Mouse (Mus musculus) neural tube, embryonic 12.5 days (tissue): ENCODE measurements around the gene Gm45717. TPM values are rescaled to one million over a fixed set of nuclear protein-coding genes. Genes with fewer than 3 reads are reported as not detected.

Experiments
- ATAC-seq: fragments of 200-750 bp; cut with Nextera tagmentation; 2 replicates; pipeline ENCODE4 v1.8.0; 2017; ENCODE audit warnings: low read depth, mild to moderate bottlenecking, moderate TSS enrichment, moderate library complexity; ENCODE audit not compliant: low FRiP score
- H3K27ac ChIP-seq: fragments of 300-500 bp; sonication (generic); 2 replicates; pipeline ENCODE4 v1.5.1; 2016
- H3K27me3 ChIP-seq: fragments of 300-500 bp; sonication (generic); replicated peaks from 2 replicates; pipeline ENCODE4 v1.6.1; 2016; ENCODE audit warnings: mild to moderate bottlenecking
- H3K36me3 ChIP-seq: fragments of 300-500 bp; sonication (generic); 2 replicates; pipeline ENCODE4 v1.6.1; 2016; ENCODE audit warnings: mild to moderate bottlenecking
- H3K4me1 ChIP-seq: fragments of 300-500 bp; sonication (generic); 2 replicates; pipeline ENCODE4 v1.6.1; 2016
- H3K4me2 ChIP-seq: fragments of 300-500 bp; sonication (generic); replicated peaks from 2 replicates; pipeline ENCODE4 v1.6.1; 2016; ENCODE audit warnings: mild to moderate bottlenecking
- H3K4me3 ChIP-seq: fragments of 300-500 bp; sonication (generic); 2 replicates; pipeline ENCODE4 v1.5.1; 2016
- H3K9ac ChIP-seq: fragments of 300-500 bp; sonication (generic); 2 replicates; pipeline ENCODE4 v1.6.1; 2016; ENCODE audit warnings: mild to moderate bottlenecking
- H3K9me3 ChIP-seq: fragments of 300-500 bp; sonication (generic); 2 replicates; pipeline ENCODE4 v1.6.1; 2016; ENCODE audit warnings: mild to moderate bottlenecking
- WGBS: fragments of 180-500 bp; shearing (Covaris S2); methylation state at CpG from one replicate; pipeline ENCODE4 v1.1.7; 2016; 5-methylcytosine and 5-hydroxymethylcytosine counted together
- polyA plus RNA-seq: library from polyadenylated mRNA; unstranded; fragments of >200 nt; fragmentation: Nextera tagmentation; extraction: Ambion mirVana; gene quantifications from 2 replicates; pipeline ENCODE4 v1.2.1, GENCODE M21; 2016

Gene Gm45717
- polyA plus RNA-seq, 1 experiment from 2014 or later = not detected

- Histone ChIP-seq H3K9ac (no peak overlapping the region), H3K27me3 (no peaks in the 10 kb centered on the region), H3K4me1 (peaks cover 4% of the 10 kb centered on the region; the same call in 1 of the 2 replicates), H3K9me3 (no peaks in the 10 kb centered on the region), H3K4me3 (no peak overlapping the region), H3K36me3 (no peaks in the 10 kb centered on the region), H3K27ac (no peak overlapping the region), H3K4me2 (peak overlapping the region; percentile 69)
- ATAC-seq = no peak
- 52% methylated on average over 7 of the region's 7 CpGs for WGBS
Measured at GRCm38 (mm10) chr7:140908181-140908580, 47.6 kb downstream of the Gm45717 start.

DNA sequence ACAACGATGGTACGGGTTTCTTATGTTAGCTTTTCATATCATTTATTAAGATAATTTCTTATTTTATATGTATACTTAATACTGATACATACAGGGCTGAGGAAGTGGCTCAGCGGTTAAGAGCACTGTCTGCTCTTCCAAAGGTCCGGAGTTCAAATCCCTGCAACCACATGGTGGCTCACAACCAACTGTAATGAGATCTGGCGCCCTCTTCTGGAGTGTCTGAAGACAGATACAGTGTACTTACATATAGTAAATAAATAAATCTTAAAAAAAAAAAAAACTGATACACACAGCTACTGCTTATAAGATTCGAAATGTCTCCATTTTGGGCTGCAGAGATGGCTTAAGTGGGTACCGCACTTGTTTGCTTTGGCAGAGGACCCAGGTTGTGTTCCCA, 48.0 kb downstream of the Gm45717 start:
- Histone ChIP-seq H3K27me3 (no peaks in the 10 kb centered on the region), H3K36me3 (no peaks in the 10 kb centered on the region), H3K4me2 (no peak overlapping the region), H3K4me1 (peaks cover 4% of the 10 kb centered on the region; the same call in 1 of the 2 replicates), H3K27ac (no peak overlapping the region), H3K4me3 (no peak overlapping the region), H3K9ac (no peak overlapping the region), H3K9me3 (no peaks in the 10 kb centered on the region)
- 86% methylated on average over 7 of the region's 7 CpGs for WGBS
- no peak for ATAC-seq

DNA sequence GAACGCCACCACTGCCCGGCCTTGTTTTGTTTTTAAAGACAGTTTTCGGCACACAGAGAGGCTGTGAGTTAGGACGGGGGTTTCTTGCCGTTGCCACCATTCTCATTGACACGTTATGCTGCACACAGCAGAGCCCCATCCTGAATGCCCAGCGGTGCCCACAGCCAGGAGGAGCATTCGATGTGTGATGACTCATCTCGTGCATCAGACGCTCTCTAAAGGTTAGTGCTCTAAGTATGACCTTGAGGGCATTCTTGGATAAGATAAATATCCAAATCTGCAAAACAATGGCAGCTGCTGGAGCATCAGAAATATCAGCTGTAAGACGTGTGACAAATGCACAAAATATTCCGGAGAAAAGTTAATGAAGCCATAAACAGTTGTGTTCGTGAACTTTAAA, 48.6 kb downstream of the Gm45717 start:
- Histone ChIP-seq H3K27ac (no peak overlapping the region), H3K9me3 (no peaks in the 10 kb centered on the region), H3K4me3 (no peak overlapping the region), H3K4me1 (peaks cover 4% of the 10 kb centered on the region; the same call in 1 of the 2 replicates), H3K27me3 (no peaks in the 10 kb centered on the region), H3K36me3 (no peaks in the 10 kb centered on the region), H3K4me2 (no peak overlapping the region), H3K9ac (no peak overlapping the region)
- ATAC-seq = no peak
- WGBS = 83% methylated on average over 13 of the region's 13 CpGs

- 84% methylated on average over 2 of the region's 2 CpGs for WGBS
- no peak for ATAC-seq
- H3K36me3 ChIP-seq = no peaks in the 10 kb centered on the region
- no peak overlapping the region for H3K4me3 ChIP-seq
- no peaks in the 10 kb centered on the region for H3K9me3 ChIP-seq
- H3K27me3 ChIP-seq = no peaks in the 10 kb centered on the region
- peaks cover 4% of the 10 kb centered on the region; the same call in 1 of the 2 replicates for H3K4me1 ChIP-seq
- no peak overlapping the region for H3K9ac ChIP-seq
- H3K27ac ChIP-seq = no peak overlapping the region
- no peak overlapping the region for H3K4me2 ChIP-seq
Measured at GRCm38 (mm10) chr7:140905642-140906081, 50.1 kb downstream of the Gm45717 start.

- H3K9ac ChIP-seq = no peak overlapping the region
- H3K4me1 ChIP-seq = no peaks in the 10 kb centered on the region
- ATAC-seq = peak; percentile 67; the same call in 1 of the 2 replicates
- no peak overlapping the region for H3K4me2 ChIP-seq
- 24% methylated on average over 13 of the region's 13 CpGs for WGBS
- no peaks in the 10 kb centered on the region for H3K27me3 ChIP-seq
- no peak overlapping the region for H3K27ac ChIP-seq
- H3K36me3 ChIP-seq = peaks cover 14% of the 10 kb centered on the region
- no peaks in the 10 kb centered on the region for H3K9me3 ChIP-seq
- no peak overlapping the region for H3K4me3 ChIP-seq
Measured at GRCm38 (mm10) chr7:140903212-140903611, 52.5 kb downstream of the Gm45717 start.

DNA sequence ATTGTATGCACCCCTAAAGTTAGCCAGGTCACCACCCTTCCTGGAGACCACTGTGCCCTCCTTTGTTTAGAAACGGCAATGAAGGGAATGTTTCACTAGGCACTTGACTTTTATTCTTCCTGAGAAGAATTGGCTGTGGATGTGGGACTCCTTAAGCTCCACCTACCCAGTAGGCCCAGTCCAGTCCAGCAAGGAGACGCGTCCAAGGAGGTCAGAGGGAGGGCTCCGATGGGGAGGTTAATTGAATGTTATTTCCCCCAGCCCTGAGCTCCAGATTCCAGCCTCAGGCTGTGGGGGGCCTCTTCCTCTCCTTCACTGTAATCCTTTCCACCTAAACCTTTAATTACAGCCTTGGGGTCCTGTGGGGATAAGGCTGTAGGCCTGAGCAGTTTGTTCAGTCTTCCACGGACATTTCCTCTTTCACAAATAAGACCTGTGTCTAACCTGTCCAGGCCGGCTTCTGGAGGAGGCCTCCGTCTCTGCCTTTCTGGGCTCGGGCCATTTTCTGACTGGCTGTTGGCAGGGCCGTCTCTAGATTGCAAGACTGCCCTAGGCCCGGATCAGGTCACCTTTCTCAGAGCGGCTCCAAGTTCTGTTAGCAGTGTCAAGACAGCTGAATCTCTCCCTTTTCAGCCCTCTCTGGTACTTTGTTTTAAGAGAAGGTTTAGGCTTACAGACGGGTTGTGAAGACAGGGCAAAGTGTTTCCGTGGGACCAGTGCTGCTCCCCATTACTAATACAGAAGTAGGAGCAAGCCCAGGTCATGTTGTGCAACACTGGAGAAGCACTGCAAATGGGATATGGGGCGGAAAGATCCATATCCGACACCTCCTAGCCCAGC, 53.5 kb downstream of the Gm45717 start:
- no peaks in the 10 kb centered on the region for H3K4me1 ChIP-seq
- WGBS = 80% methylated on average over 15 of the region's 15 CpGs
- no peak overlapping the region for H3K4me2 ChIP-seq
- no peaks in the 10 kb centered on the region for H3K9me3 ChIP-seq
- H3K36me3 ChIP-seq = peaks cover 23% of the 10 kb centered on the region
- no peak overlapping the region for H3K9ac ChIP-seq
- no peak for ATAC-seq
- no peaks in the 10 kb centered on the region for H3K27me3 ChIP-seq
- H3K27ac ChIP-seq = no peak overlapping the region
- no peak overlapping the region for H3K4me3 ChIP-seq

DNA sequence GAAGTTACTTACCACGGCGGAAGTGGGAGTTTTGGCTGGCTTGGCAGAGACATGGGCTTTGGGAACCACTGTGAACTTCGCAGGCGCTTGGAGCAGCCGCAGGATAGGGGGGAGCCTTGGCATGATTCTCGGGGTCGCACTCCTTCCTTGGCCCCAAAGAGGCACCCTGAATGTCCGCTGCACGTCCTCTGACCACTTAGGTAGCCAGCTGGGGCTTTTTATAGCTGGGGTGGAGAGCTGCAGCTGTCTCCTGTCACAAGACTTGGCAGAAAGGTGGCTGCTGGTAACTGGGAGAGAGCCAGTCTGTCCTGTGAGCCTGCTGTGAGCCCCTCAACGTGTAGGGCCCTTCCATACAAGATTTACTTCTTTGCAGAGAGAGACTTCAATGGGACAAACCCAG, 55.5 kb downstream of the Gm45717 start, which contains the start of gene Cox8b:
Cox8b (minus strand) TSS at position 227 of the 400 bp plus-strand sequence.
- H3K9ac ChIP-seq = no peak within 1 kb of the TSS
- H3K4me3 ChIP-seq = no peak within 1 kb of the TSS
- H3K4me2 ChIP-seq = no peak within 1 kb of the TSS
- no peaks in the 10 kb centered on the region for H3K4me1 ChIP-seq
- no peaks in the 10 kb centered on the region for H3K27me3 ChIP-seq
- no peaks in the 10 kb centered on the region for H3K9me3 ChIP-seq
- no peak within 1 kb of the TSS for H3K27ac ChIP-seq
- WGBS = 82% methylated on average over 10 of the region's 10 CpGs
- no peak for ATAC-seq
- peaks cover 40% of the 10 kb centered on the region for H3K36me3 ChIP-seq

Other genes starting within 250 kb of the Gm45717 start
- gene Cyp2e1, start 192.2 kb downstream of the Gm45717 start, polyA plus RNA-seq = not detected in 2 replicates
- 0.23 and 0.30 TPM in 2 replicates for gene Syce1, start 168.1 kb downstream of the Gm45717 start, polyA plus RNA-seq
- 13.2 and 15.3 TPM in 2 replicates for gene Zfp941, start 133.8 kb downstream of the Gm45717 start, polyA plus RNA-seq
- not detected in 2 replicates for gene Urah, start 120.9 kb downstream of the Gm45717 start, polyA plus RNA-seq
- not detected in 2 replicates for gene Scgb1c1, start 110.4 kb downstream of the Gm45717 start, polyA plus RNA-seq
- not detected in 2 replicates for gene Odf3, start 108.1 kb downstream of the Gm45717 start, polyA plus RNA-seq
- gene Gm45785, start 99.6 kb downstream of the Gm45717 start, polyA plus RNA-seq = not detected in 2 replicates
- 89.1 and 94.8 TPM in 2 replicates for gene Ric8a, start 99.0 kb downstream of the Gm45717 start, polyA plus RNA-seq
- 30.3 and 34.2 TPM in 2 replicates for gene Bet1l, start 98.4 kb downstream of the Gm45717 start, polyA plus RNA-seq
- 293 and 317 TPM in 2 replicates for gene Psmd13, start 74.0 kb downstream of the Gm45717 start, polyA plus RNA-seq
- gene Sirt3, start 73.6 kb downstream of the Gm45717 start, polyA plus RNA-seq = 32.4 and 33.1 TPM in 2 replicates
- 1.9 and 2.2 TPM in 2 replicates for gene Cox8b, start 55.5 kb downstream of the Gm45717 start, polyA plus RNA-seq
- gene Nlrp6, start 35.0 kb downstream of the Gm45717 start, polyA plus RNA-seq = 0.08 TPM in 1 of 2 replicates, not detected in the other
- gene Pgghg, start 14.5 kb downstream of the Gm45717 start, polyA plus RNA-seq = 11.2 and 12.2 TPM in 2 replicates
- 1.2 and 1.6 TPM in 2 replicates for gene Ifitm5, start 5.6 kb downstream of the Gm45717 start, polyA plus RNA-seq
- 314 and 316 TPM in 2 replicates for gene Ifitm2, start 50 bp upstream of the Gm45717 start, polyA plus RNA-seq
- gene Ifitm1, start 11.3 kb upstream of the Gm45717 start, polyA plus RNA-seq = 10.1 and 13.6 TPM in 2 replicates
- gene Ifitm3, start 54.8 kb upstream of the Gm45717 start, polyA plus RNA-seq = 23.9 and 29.2 TPM in 2 replicates
- 0.42 and 0.54 TPM in 2 replicates for gene Ifitm6, start 62.0 kb upstream of the Gm45717 start, polyA plus RNA-seq
- not detected in 2 replicates for gene Gm17387, start 73.2 kb upstream of the Gm45717 start, polyA plus RNA-seq
- 40.8 and 41.5 TPM in 2 replicates for gene B4galnt4, start 105.2 kb upstream of the Gm45717 start, polyA plus RNA-seq
- gene Pkp3, start 122.3 kb upstream of the Gm45717 start, polyA plus RNA-seq = 1.6 and 3.1 TPM in 2 replicates
- 1.6 and 2.3 TPM in 2 replicates for gene Sigirr, start 144.6 kb upstream of the Gm45717 start, polyA plus RNA-seq
- gene Ano9, start 161.9 kb upstream of the Gm45717 start, polyA plus RNA-seq = 0.22 TPM in 1 of 2 replicates, not detected in the other
- gene Ptdss2, start 166.4 kb upstream of the Gm45717 start, polyA plus RNA-seq = 74.7 and 79.8 TPM in 2 replicates
- 56.9 and 60.9 TPM in 2 replicates for gene Rnh1, start 216.9 kb upstream of the Gm45717 start, polyA plus RNA-seq
- 114 and 121 TPM in 2 replicates for gene Hras, start 238.1 kb upstream of the Gm45717 start, polyA plus RNA-seq
- gene Lrrc56, start 238.2 kb upstream of the Gm45717 start, polyA plus RNA-seq = 11.2 TPM in 2 replicates